Mouse (Mus musculus) liver, embryonic 12.5 days (tissue): ENCODE results near the gene Stk38. TPM values are rescaled to one million over a fixed set of nuclear protein-coding genes. Genes with fewer than 3 reads are reported as not detected.
"Not testable (repeated sequence)": the region's sequence is repeated elsewhere in the genome, so short reads cannot be mapped to it uniquely, and the experiment has no call there.

Experiments used
- ATAC-seq: fragments of 200-750 bp; cut with Nextera tagmentation; 2 replicates; pipeline ENCODE4 v1.8.0; 2017; ENCODE audit warnings: moderate number of reproducible peaks, mild to moderate bottlenecking, moderate library complexity
- H3K27ac ChIP-seq: fragments of 300-500 bp; sonication (generic); 2 replicates; pipeline ENCODE4 v1.5.1; 2016; ENCODE audit warnings: mild to moderate bottlenecking
- H3K27me3 ChIP-seq: fragments of 300-500 bp; sonication (generic); replicated peaks from 2 replicates; pipeline ENCODE4 v1.6.1; 2016; ENCODE audit warnings: mild to moderate bottlenecking, moderate library complexity
- H3K36me3 ChIP-seq: fragments of 300-500 bp; sonication (generic); 2 replicates; pipeline ENCODE4 v1.6.1; 2016; ENCODE audit warnings: mild to moderate bottlenecking, moderate library complexity
- H3K4me1 ChIP-seq: fragments of 300-500 bp; sonication (generic); 2 replicates; pipeline ENCODE4 v1.6.1; 2016
- H3K4me2 ChIP-seq: fragments of 300-500 bp; sonication (generic); 2 replicates; pipeline ENCODE4 v1.6.1; 2016; ENCODE audit warnings: mild to moderate bottlenecking, moderate library complexity
- H3K4me3 ChIP-seq: fragments of 300-500 bp; sonication (generic); 2 replicates; pipeline ENCODE4 v1.5.1; 2016; ENCODE audit warnings: mild to moderate bottlenecking, moderate library complexity
- H3K9ac ChIP-seq: fragments of 300-500 bp; sonication (generic); 2 replicates; pipeline ENCODE4 v1.6.1; 2016; ENCODE audit warnings: mild to moderate bottlenecking, moderate library complexity
- H3K9me3 ChIP-seq: fragments of 300-500 bp; sonication (generic); replicated peaks from 2 replicates; pipeline ENCODE4 v1.6.1; 2016; ENCODE audit warnings: mild to moderate bottlenecking, moderate library complexity
- WGBS: fragments of 180-500 bp; shearing (Covaris S2); methylation state at CpG from one replicate; pipeline ENCODE4 v1.1.7; 2016; ENCODE audit not compliant: insufficient replicate concordance; 5-methylcytosine and 5-hydroxymethylcytosine counted together
- polyA plus RNA-seq: library from polyadenylated mRNA; unstranded; fragments of >200 nt; fragmentation: Nextera tagmentation; extraction: Ambion mirVana; gene quantifications from 2 replicates; pipeline ENCODE4 v1.2.1, GENCODE M21; 2016

Stk38 gene
- polyA plus RNA-seq, 1 experiment from 2014 or later, result 56.7 TPM

DNA sequence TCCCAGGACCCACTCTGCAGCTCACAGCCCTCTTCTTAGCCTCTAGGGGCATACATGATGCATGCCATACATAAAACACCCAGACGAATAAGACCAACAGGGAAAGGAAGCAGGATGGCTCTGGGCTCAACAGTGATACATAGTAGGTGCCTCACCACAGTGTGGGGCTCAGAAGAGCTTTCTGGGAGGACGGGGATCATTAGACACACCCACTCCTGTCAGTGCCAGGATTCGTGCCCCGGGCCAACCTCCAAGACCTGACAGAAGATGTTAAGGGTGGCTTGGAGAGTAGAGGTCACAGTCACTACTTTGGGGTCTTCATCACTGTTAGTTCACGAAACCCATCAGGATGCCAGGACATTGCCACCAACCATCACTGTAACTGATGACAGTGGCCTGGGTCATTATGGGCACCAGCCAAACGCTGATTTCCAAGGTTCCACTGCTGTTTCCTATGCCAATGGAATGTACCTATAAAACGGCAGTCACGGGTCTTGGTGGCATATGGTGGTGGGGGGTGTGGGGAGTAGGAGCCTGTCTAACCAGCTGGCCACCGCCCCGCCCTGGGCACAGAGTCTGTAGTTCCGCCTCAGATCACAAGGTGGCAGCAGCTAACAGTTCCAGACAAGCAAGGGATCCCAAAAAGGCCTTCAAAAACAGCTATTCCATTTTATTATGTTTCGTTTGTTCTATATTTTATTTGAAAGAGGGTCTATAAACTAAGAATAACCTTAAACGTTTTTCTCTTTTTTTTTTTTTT, 41.1 kb upstream of the Stk38 start:
- H3K4me2 ChIP-seq, result no peak overlapping the region
- no peak overlapping the region for H3K27ac ChIP-seq
- no peaks in the 10 kb centered on the region for H3K9me3 ChIP-seq
- no peak for ATAC-seq
- no peaks in the 10 kb centered on the region; the same call in 1 of the 2 replicates for H3K27me3 ChIP-seq
- no peak overlapping the region for H3K9ac ChIP-seq
- H3K4me1 ChIP-seq, result peaks cover 17% of the 10 kb centered on the region
- peaks cover 41% of the 10 kb centered on the region for H3K36me3 ChIP-seq
- no peak overlapping the region for H3K4me3 ChIP-seq
- WGBS, result 23% methylated on average over 13 of the region's 13 CpGs

DNA sequence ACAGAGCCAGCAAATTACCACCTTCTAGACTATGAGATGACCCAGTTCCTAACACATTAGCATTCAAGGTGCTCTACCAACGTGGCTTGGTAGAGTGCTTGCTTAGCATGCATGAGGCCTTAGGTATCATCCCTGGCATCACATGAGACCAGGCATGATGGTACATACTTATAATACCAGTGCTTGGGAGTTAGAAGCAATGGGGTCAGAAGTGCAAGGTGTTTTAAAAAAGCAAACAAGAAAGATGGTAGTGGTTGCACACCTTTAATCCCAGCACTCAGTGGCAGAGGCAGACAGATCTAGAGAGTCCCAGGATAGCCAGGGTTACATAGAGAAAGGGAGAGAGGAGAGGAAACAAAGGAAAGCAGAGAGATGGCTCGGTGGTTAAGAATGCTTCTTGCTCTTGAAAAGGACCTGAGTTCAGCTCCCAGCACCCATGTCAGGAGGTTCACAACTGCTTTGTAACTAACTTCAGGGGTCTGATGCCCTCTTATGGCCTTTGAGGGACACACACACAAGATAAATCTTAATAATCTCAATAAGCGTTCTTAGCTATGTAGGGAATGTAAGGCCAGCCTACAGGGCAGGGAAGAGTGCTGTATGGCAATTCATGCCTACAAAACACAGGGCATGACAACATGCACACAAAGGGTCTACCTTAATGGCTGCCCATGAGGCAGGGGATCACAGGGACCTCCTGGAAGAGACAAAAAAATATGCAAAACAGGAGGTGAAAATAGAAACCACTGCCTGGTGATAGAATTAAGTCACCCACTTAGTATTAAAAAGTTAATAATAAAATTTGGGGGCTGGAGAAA, 40.1 kb upstream of the Stk38 start:
- H3K9ac ChIP-seq, result no peak overlapping the region
- 65% methylated on average over 3 of the region's 3 CpGs for WGBS
- no peak overlapping the region for H3K4me2 ChIP-seq
- no peak overlapping the region for H3K4me3 ChIP-seq
- peaks cover 17% of the 10 kb centered on the region for H3K4me1 ChIP-seq
- no peaks in the 10 kb centered on the region for H3K27me3 ChIP-seq
- H3K27ac ChIP-seq, result no peak overlapping the region
- no peaks in the 10 kb centered on the region for H3K9me3 ChIP-seq
- no peak for ATAC-seq
- H3K36me3 ChIP-seq, result peaks cover 51% of the 10 kb centered on the region

DNA sequence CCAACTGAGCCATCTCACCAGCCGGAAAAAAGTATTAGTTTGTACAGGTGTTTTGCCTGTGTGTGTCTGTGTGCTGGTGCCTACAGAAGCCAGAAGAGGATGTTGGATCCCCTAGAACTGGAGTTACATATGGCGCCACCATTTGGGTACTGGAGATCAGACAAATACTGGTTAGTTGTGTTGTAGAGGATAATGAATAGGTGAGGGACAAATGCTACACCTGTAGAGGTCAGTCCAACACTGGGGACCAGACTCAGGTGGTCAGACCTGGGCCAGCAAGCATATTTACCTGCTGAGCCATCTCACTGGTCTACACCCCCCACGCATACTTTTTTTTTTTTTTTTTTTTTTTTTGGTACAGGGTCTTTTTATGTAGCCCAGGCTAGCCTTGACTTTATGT, 39.1 kb upstream of the Stk38 start:
- Histone ChIP-seq H3K4me3 (no peak overlapping the region), H3K9ac (no peak overlapping the region), H3K36me3 (peaks cover 62% of the 10 kb centered on the region), H3K4me2 (no peak overlapping the region), H3K4me1 (peaks cover 17% of the 10 kb centered on the region), H3K27me3 (no peaks in the 10 kb centered on the region), H3K27ac (no peak overlapping the region), H3K9me3 (no peaks in the 10 kb centered on the region)
- WGBS, result 81% methylated on average over 3 of the region's 3 CpGs
- no peak for ATAC-seq

DNA sequence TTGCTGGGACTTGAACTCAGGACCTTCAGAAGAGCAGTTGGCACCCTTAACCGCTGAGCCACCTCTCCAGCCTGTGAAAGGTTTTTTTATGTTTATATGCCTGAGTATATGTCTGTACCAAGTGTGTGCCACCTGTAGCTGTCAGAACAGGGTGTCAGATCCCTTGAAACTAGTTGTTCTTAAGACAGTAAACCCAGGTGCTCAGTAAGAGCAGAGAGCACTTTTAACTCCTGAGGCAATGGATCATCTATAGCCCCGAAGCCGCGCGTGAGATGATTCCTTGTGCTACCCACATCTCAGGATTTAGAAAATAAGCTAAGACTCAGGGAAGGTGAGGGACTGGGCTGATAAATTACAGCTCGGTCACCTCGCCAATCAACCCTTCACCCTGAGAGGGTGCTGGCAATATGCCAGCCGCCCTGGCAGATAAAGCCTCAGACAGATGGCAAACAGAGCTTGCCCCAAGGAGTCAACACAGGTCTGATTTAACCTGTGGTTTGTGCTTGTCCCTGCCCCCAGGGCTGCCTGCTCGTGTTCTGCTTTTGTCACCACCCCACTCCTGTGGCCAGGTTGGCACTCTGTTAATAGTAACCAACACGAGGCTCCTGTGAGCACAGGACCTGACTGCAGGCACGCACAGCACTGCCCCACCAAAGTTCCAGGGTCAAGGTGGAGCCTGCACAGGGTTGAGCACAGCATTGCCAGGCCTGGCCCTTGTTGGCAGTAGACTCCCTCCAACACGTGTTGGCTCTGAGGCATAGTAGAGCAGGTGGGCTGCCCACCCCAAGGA, 38.1 kb upstream of the Stk38 start:
- no peak overlapping the region for H3K9ac ChIP-seq
- no peak for ATAC-seq

DNA sequence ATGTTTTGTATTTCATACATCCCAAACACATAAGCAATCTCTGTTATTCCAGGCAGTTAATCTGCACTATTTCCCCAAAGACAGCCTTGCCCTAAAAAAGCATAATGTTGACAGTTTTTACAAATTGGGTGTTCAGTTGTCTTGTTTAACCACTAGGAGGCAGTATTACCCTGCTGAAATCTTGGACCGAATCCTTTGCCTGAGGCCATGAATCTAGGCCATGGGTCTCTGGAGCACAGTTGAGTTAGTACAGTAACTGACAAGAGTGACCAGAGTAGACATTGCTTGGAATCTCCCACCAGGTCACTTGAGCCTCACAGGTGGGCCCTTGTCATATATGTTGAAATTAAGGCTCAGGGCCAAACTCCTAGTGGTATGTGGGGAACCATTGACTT, 37.1 kb upstream of the Stk38 start:
- Histone ChIP-seq H3K4me3 (no peak overlapping the region), H3K36me3 (peaks cover 79% of the 10 kb centered on the region), H3K27ac (no peak overlapping the region), H3K27me3 (no peaks in the 10 kb centered on the region), H3K4me1 (peaks cover 20% of the 10 kb centered on the region), H3K9me3 (no peaks in the 10 kb centered on the region), H3K4me2 (no peak overlapping the region), H3K9ac (no peak overlapping the region)
- ATAC-seq, result no peak
- WGBS, result 75% methylated on average over 1 of the region's 1 CpGs

More for the DNA sequence above, 38.1 kb upstream of the Stk38 start:
- Histone ChIP-seq H3K27me3 (no peaks in the 10 kb centered on the region), H3K9me3 (no peaks in the 10 kb centered on the region), H3K4me3 (no peak overlapping the region), H3K4me1 (peaks cover 18% of the 10 kb centered on the region), H3K4me2 (no peak overlapping the region), H3K36me3 (peaks cover 69% of the 10 kb centered on the region), H3K27ac (peak overlapping the region; percentile 49)
- WGBS, result 77% methylated on average over 12 of the region's 12 CpGs

DNA sequence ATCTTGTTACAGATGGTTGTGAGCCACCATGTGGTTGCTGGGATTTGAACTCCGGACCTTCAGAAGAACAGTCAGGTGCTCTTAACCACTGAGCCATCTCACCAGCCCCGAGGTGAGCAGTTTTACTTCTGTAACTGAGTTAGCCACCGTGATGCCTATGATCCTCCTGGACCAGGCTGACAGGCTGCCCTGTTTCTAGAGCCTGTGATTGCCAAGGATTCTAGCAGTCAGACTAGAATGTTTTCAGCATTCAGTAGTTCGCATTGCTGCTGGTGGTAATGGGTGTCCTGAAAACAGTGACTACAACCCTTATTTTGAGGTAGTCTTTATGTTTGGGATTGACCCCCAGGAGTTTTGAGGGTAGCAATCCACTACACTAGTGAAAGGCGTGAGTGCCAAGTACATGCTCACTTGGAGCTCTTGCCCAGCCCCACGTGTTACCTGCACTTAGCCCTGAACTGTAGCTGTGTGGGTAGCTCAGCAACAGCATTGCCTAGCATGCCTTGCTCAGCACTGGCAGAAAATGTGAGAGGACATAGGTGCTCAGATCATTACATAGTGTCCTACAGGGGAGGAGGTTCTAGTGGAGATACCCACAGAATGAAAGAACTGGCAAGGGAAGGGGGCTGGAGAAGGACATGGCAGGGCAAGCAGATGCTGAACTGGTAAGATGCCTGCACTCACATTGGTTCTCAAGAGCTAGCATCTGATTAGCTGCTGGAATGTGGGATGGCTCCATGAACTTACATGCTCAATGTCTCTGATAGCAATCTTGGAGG, 36.5 kb upstream of the Stk38 start:
- Histone ChIP-seq H3K9me3 (no peaks in the 10 kb centered on the region), H3K27me3 (no peaks in the 10 kb centered on the region), H3K4me1 (peaks cover 19% of the 10 kb centered on the region), H3K4me3 (no peak overlapping the region), H3K9ac (no peak overlapping the region), H3K27ac (no peak overlapping the region), H3K4me2 (no peak overlapping the region), H3K36me3 (peaks cover 85% of the 10 kb centered on the region)
- 83% methylated on average over 6 of the region's 6 CpGs for WGBS
- ATAC-seq, result 0 out of 2 replicates have a peak, but pooled peaks have one; percentile 8

DNA sequence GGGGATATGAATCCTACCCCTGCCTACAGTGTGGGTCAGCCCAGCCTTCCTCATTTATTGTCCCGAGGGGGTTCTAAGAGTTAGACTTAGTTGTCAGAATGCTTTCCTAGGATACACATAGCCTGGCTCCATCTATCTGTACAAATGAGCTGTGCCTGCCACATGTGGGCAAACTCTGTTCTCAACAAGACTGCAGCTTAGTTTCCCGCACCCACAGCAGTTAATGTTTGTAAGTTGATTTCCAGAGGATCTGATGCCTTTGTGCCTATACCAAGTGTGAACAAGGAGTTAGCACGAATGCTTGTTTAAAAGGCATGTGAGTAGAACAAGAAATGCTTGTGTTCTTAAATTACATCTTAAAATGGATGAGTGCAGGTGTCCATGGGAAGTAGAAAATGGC, 35.8 kb upstream of the Stk38 start:
- 84% methylated on average over 3 of the region's 3 CpGs for WGBS

DNA sequence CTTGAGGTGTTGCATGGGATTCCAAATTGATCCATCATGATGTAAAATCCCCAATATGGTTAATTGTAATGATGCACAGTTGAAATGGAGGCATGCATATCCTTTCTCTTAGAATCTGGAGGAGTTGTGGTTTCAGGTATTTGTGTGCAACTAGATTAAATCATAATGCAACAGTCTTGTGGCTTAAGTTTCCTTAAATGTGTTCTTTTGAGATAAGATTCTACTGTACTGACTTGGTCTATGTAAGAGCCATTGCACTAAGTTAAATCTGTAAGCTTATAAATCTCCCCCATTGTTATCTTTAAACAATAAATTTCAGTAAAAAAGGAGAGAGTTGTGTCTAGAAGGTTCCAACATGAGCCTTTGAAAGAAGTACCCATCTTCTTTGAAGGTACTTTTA, 34.8 kb upstream of the Stk38 start:
- ATAC-seq, result no peak
- Histone ChIP-seq H3K4me3 (no peak overlapping the region), H3K36me3 (peaks cover 97% of the 10 kb centered on the region), H3K27me3 (no peaks in the 10 kb centered on the region), H3K27ac (no peak overlapping the region), H3K4me1 (peaks cover 27% of the 10 kb centered on the region), H3K9me3 (no peaks in the 10 kb centered on the region), H3K9ac (no peak overlapping the region), H3K4me2 (no peak overlapping the region)

More for the DNA sequence above, 35.8 kb upstream of the Stk38 start:
- H3K27ac ChIP-seq, result no peak overlapping the region
- no peak overlapping the region for H3K4me2 ChIP-seq
- peaks cover 93% of the 10 kb centered on the region for H3K36me3 ChIP-seq
- H3K9me3 ChIP-seq, result no peaks in the 10 kb centered on the region
- H3K4me1 ChIP-seq, result peaks cover 20% of the 10 kb centered on the region
- H3K9ac ChIP-seq, result no peak overlapping the region
- H3K27me3 ChIP-seq, result no peaks in the 10 kb centered on the region
- H3K4me3 ChIP-seq, result no peak overlapping the region
- ATAC-seq, result no peak

DNA sequence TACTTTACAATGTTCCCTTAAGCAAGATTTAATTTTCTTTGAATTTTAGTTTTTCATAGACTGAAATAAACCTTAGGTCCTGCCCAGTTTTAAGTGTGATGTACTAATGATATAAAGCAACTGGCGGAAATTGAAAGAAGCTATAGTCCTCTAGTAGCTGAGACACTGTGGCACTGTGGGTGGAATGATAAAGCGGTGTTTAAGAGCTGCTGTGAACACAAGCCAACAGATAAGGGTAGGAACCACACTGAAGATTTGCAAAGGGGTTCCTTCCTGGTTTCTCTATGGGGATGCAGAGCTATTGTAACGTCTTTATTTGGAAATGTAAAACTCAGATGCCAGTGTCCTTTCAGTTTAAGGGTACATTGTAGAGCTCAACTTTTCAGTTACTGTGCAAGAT, 33.8 kb upstream of the Stk38 start:
- not testable (repeated sequence) for H3K4me2 ChIP-seq, H3K9ac ChIP-seq, H3K9me3 ChIP-seq, H3K27ac ChIP-seq, ATAC-seq, H3K4me3 ChIP-seq, H3K27me3 ChIP-seq
- 47% methylated on average over 3 of the region's 3 CpGs for WGBS
- peaks cover 97% of the 10 kb centered on the region for H3K36me3 ChIP-seq
- H3K4me1 ChIP-seq, result peaks cover 35% of the 10 kb centered on the region

DNA sequence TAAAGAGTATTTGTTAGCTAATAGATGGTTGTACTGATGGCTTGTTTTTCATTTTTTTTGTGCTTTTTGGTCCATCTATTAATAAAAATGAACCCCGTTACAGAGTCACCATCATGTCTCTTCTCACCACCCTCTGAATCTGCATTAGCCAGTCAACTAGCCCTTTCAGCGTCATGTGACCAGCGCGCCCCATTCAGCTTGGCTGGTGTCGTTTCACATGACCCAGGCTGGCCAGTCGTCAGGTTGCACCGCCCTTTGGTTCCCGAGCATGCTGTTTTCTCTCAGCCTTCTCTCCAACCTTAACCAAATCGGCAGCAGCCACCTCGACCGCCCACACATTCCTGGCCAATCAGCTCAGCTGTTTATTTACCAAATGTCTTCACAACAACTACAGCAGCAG, 31.6 kb upstream of the Stk38 start:
- Histone ChIP-seq H3K27ac (no peak overlapping the region), H3K4me1 (peaks cover 56% of the 10 kb centered on the region), H3K27me3 (no peaks in the 10 kb centered on the region), H3K36me3 (peaks cover 98% of the 10 kb centered on the region), H3K4me3 (no peak overlapping the region), H3K9ac (no peak overlapping the region), H3K4me2 (no peak overlapping the region), H3K9me3 (no peaks in the 10 kb centered on the region)
- WGBS, result 71% methylated on average over 11 of the region's 11 CpGs
- no peak for ATAC-seq

DNA sequence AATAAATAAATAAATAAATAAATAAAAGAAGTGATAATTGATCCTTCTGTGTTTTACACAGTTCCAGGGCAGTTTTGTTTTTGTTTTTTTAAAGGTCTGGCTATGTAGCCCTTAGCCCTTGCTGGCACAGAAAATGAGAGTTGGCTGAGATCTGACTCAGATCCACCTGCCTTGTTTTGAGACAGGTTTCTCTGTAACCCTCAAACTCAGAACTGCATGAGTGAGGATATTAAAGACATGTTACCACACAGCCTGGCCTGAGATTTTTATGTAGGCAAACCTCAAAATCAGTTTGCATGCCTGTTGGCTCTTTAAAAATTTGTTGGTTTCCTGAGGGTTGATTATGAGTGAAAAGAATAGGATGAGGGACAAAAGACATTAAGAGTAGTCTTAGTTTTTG, 27.7 kb upstream of the Stk38 start:
- Histone ChIP-seq H3K4me2 (peak overlapping the region; percentile 89), H3K4me1 (peaks cover 61% of the 10 kb centered on the region), H3K36me3 (peaks cover 69% of the 10 kb centered on the region), H3K27ac (no peak overlapping the region), H3K4me3 (peak overlapping the region; percentile 77), H3K27me3 (no peaks in the 10 kb centered on the region), H3K9me3 (no peaks in the 10 kb centered on the region), H3K9ac (peak overlapping the region; percentile 95; the same call in 1 of the 2 replicates)
- no peak for ATAC-seq
